Mouse (Mus musculus): ENCODE measurements around the gene Atp11b. TPM values are rescaled to one million over a fixed set of nuclear protein-coding genes. Genes with fewer than 3 reads are reported as not detected.

Atp11b gene
- polyA plus RNA-seq, 1 experiment from 2014 or later = 31.2 TPM

- Histone ChIP-seq H3K36me3 (peaks cover 36% of the 10 kb centered on the region), H3K27me3 (no peaks in the 10 kb centered on the region), H3K27ac (no peak overlapping the region), H3K4me3 (no peak overlapping the region), H3K4me1 (no peaks in the 10 kb centered on the region), H3K4me2 (no peak overlapping the region), H3K9ac (no peak overlapping the region), H3K9me3 (no peaks in the 10 kb centered on the region)
- ATAC-seq (ENCODE audit: insufficient number of reproducible peaks, insufficient read depth, low FRiP score, low TSS enrichment, low read depth) = no peak
- WGBS = 94% methylated on average over 2 of the region's 2 CpGs
Observed at GRCm38 (mm10) chr3:35802040-35802439, 48.1 kb downstream of the Atp11b start.

- Histone ChIP-seq H3K27me3 (no peaks in the 10 kb centered on the region), H3K27ac (no peak overlapping the region), H3K4me2 (no peak overlapping the region), H3K4me1 (no peaks in the 10 kb centered on the region), H3K9ac (no peak overlapping the region), H3K9me3 (no peaks in the 10 kb centered on the region), H3K4me3 (no peak overlapping the region), H3K36me3 (peaks cover 54% of the 10 kb centered on the region)
- no peak for ATAC-seq (ENCODE audit: insufficient number of reproducible peaks, insufficient read depth, low FRiP score, low TSS enrichment, low read depth)
- WGBS = 97% methylated on average over 3 of the region's 3 CpGs
Observed at GRCm38 (mm10) chr3:35819887-35820286, 66.0 kb downstream of the Atp11b start.

GRCm38 (mm10) chr3:35822036-35822435 is 68.1 kb downstream of the Atp11b start:
- H3K9me3 ChIP-seq = no peaks in the 10 kb centered on the region
- H3K4me2 ChIP-seq = no peak overlapping the region
- peaks cover 48% of the 10 kb centered on the region for H3K36me3 ChIP-seq
- 93% methylated on average over 3 of the region's 3 CpGs for WGBS
- H3K4me3 ChIP-seq = no peak overlapping the region
- H3K27me3 ChIP-seq = no peaks in the 10 kb centered on the region
- H3K4me1 ChIP-seq = no peaks in the 10 kb centered on the region
- no peak overlapping the region for H3K9ac ChIP-seq
- no peak overlapping the region for H3K27ac ChIP-seq
- ATAC-seq (ENCODE audit: insufficient number of reproducible peaks, insufficient read depth, low FRiP score, low TSS enrichment, low read depth) = no peak

- Histone ChIP-seq H3K4me2 (no peak overlapping the region), H3K27ac (no peak overlapping the region), H3K9ac (no peak overlapping the region), H3K36me3 (peaks cover 22% of the 10 kb centered on the region; the same call in 1 of the 2 replicates), H3K4me3 (no peak overlapping the region), H3K27me3 (no peaks in the 10 kb centered on the region), H3K9me3 (no peaks in the 10 kb centered on the region), H3K4me1 (no peaks in the 10 kb centered on the region)
- WGBS = 94% methylated on average over 9 of the region's 9 CpGs
- ATAC-seq (ENCODE audit: insufficient number of reproducible peaks, insufficient read depth, low FRiP score, low TSS enrichment, low read depth) = no peak
Observed at GRCm38 (mm10) chr3:35849326-35849725, 95.4 kb downstream of the Atp11b start.

- Histone ChIP-seq H3K9ac (no peak overlapping the region), H3K27ac (no peak overlapping the region), H3K9me3 (no peaks in the 10 kb centered on the region), H3K27me3 (no peaks in the 10 kb centered on the region), H3K4me1 (no peaks in the 10 kb centered on the region), H3K4me3 (no peak overlapping the region), H3K4me2 (no peak overlapping the region), H3K36me3 (no peaks in the 10 kb centered on the region)
- no peak for ATAC-seq (ENCODE audit: insufficient number of reproducible peaks, insufficient read depth, low FRiP score, low TSS enrichment, low read depth)
Observed at GRCm38 (mm10) chr3:35883267-35883666, 129.4 kb downstream of the Atp11b start.

GRCm38 (mm10) chr3:35889531-35889930 is 135.6 kb downstream of the Atp11b start:
- Histone ChIP-seq H3K4me3 (no peak overlapping the region), H3K9me3 (no peaks in the 10 kb centered on the region), H3K36me3 (peaks cover 22% of the 10 kb centered on the region), H3K4me2 (no peak overlapping the region), H3K4me1 (no peaks in the 10 kb centered on the region), H3K27ac (no peak overlapping the region), H3K27me3 (no peaks in the 10 kb centered on the region), H3K9ac (no peak overlapping the region)
- 92% methylated on average over 2 of the region's 2 CpGs for WGBS
- ATAC-seq (ENCODE audit: insufficient number of reproducible peaks, insufficient read depth, low FRiP score, low TSS enrichment, low read depth) = no peak

- Histone ChIP-seq H3K27me3 (no peaks in the 10 kb centered on the region), H3K27ac (no peak overlapping the region), H3K36me3 (peaks cover 26% of the 10 kb centered on the region), H3K4me3 (no peak overlapping the region), H3K4me2 (no peak overlapping the region), H3K9ac (no peak overlapping the region), H3K4me1 (no peaks in the 10 kb centered on the region), H3K9me3 (no peaks in the 10 kb centered on the region)
- no peak for ATAC-seq (ENCODE audit: insufficient number of reproducible peaks, insufficient read depth, low FRiP score, low TSS enrichment, low read depth)
- WGBS = 95% methylated on average over 4 of the region's 4 CpGs
Observed at GRCm38 (mm10) chr3:35891123-35891522, 137.2 kb downstream of the Atp11b start.

- no peak overlapping the region for H3K4me2 ChIP-seq
- no peak overlapping the region for H3K27ac ChIP-seq
- no peaks in the 10 kb centered on the region for H3K4me1 ChIP-seq
- H3K4me3 ChIP-seq = no peak overlapping the region
- ATAC-seq (ENCODE audit: insufficient number of reproducible peaks, insufficient read depth, low FRiP score, low TSS enrichment, low read depth) = no peak
- no peak overlapping the region for H3K9ac ChIP-seq
- H3K9me3 ChIP-seq = no peaks in the 10 kb centered on the region
- 83% methylated on average over 5 of the region's 5 CpGs for WGBS
- H3K27me3 ChIP-seq = no peaks in the 10 kb centered on the region
- peaks cover 35% of the 10 kb centered on the region for H3K36me3 ChIP-seq
Observed at GRCm38 (mm10) chr3:35893156-35893555, 139.2 kb downstream of the Atp11b start.

- H3K9ac ChIP-seq = no peak overlapping the region
- no peaks in the 10 kb centered on the region for H3K9me3 ChIP-seq
- no peak for ATAC-seq (ENCODE audit: insufficient number of reproducible peaks, insufficient read depth, low FRiP score, low TSS enrichment, low read depth)
- H3K27ac ChIP-seq = no peak overlapping the region
- WGBS = 77% methylated on average over 2 of the region's 2 CpGs
- no peaks in the 10 kb centered on the region for H3K27me3 ChIP-seq
- H3K4me3 ChIP-seq = no peak overlapping the region
- peaks cover 34% of the 10 kb centered on the region for H3K36me3 ChIP-seq
- H3K4me2 ChIP-seq = no peak overlapping the region
- H3K4me1 ChIP-seq = no peaks in the 10 kb centered on the region
Observed at GRCm38 (mm10) chr3:35897900-35898299, 144.0 kb downstream of the Atp11b start.

GRCm38 (mm10) chr3:35899109-35899508 is 145.2 kb downstream of the Atp11b start:
- Histone ChIP-seq H3K4me3 (no peak overlapping the region), H3K9me3 (no peaks in the 10 kb centered on the region), H3K4me2 (no peak overlapping the region), H3K4me1 (no peaks in the 10 kb centered on the region), H3K27me3 (no peaks in the 10 kb centered on the region), H3K27ac (no peak overlapping the region), H3K36me3 (peaks cover 38% of the 10 kb centered on the region), H3K9ac (no peak overlapping the region)
- 94% methylated on average over 3 of the region's 3 CpGs for WGBS
- ATAC-seq (ENCODE audit: insufficient number of reproducible peaks, insufficient read depth, low FRiP score, low TSS enrichment, low read depth) = no peak

- no peak overlapping the region for H3K4me2 ChIP-seq
- H3K4me3 ChIP-seq = no peak overlapping the region
- H3K9me3 ChIP-seq = no peaks in the 10 kb centered on the region
- ATAC-seq (ENCODE audit: insufficient number of reproducible peaks, insufficient read depth, low FRiP score, low TSS enrichment, low read depth) = no peak
- H3K4me1 ChIP-seq = no peaks in the 10 kb centered on the region
- 80% methylated on average over 5 of the region's 5 CpGs for WGBS
- H3K27me3 ChIP-seq = no peaks in the 10 kb centered on the region
- peaks cover 45% of the 10 kb centered on the region for H3K36me3 ChIP-seq
- no peak overlapping the region for H3K27ac ChIP-seq
- no peak overlapping the region for H3K9ac ChIP-seq
Observed at GRCm38 (mm10) chr3:35900555-35901204, 146.8 kb downstream of the Atp11b start.

Data from embryonic facial prominence, embryonic 13.5 days (tissue).